Mouse (Mus musculus) frontal cortex, adult 2 months (tissue): ENCODE data around the gene Ms4a4b. TPM values are rescaled to one million over a fixed set of nuclear protein-coding genes. Genes with fewer than 3 reads are reported as not detected.
"Not testable (repeated sequence)": the region's sequence is repeated elsewhere in the genome, so short reads cannot be mapped to it uniquely, and the experiment has no call there.

Experiments used
- DNase-seq, 2 experiments: peaks; one replicate each; pipeline ENCODE4 v3.0.0; 2022; ENCODE audit warnings: low spot score in 1 of 2; ENCODE audit errors: extremely low spot score in 1 of 2
- polyA plus RNA-seq: library from polyadenylated mRNA; depleted of rRNA; stranded (reverse); fragments of >200 nt; gene quantifications from 2 replicates; pipeline ENCODE4 v1.2.3, GENCODE M21; 2012; rRNA removed

Ms4a4b gene
- 0.14 and 0.46 TPM in 2 replicates for polyA plus RNA-seq

DNA sequence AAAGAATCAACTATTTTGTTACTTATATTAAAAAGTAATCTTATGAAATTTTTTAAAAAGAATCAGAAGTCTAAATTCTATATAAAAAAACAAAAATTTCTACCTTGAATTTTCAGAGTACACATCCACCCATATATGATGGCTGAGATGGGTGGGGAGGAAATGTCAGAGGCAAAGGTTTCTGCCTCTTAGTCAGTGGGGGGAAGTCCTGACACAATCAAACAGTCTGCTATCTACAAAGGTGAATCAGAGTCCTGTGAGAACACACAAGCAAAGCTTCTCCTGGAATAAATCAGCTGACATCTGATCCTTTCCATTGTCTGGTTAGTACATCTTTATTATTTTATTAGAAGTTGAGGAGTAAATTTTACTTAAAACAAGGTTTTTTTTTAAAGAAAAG is at the start of gene Ms4a4b:
Gene Ms4a4b (plus strand): TSS at position 216 of the 400 bp plus-strand sequence.
- DNase-seq = no peak

DNA sequence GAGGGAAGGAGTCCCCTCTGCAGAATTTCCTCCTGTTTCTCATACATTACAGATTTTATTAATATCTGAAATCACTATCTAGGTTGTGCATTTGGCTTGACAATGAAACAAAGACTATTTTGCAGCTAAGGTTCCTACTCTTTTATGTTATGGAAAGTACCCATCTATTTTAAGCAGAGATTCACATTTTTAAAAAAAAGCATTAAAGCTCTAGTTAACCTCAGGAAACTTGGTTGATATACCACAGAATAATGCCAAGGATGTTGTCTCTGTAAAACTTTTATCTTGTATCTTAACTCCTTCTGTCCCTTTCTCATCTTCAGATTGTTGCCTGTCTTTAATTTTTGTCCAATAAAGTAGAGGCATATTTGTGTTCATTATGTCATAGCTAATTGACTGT is 47.6 kb upstream of the Ms4a4b start:
- DNase-seq = no peak

DNA sequence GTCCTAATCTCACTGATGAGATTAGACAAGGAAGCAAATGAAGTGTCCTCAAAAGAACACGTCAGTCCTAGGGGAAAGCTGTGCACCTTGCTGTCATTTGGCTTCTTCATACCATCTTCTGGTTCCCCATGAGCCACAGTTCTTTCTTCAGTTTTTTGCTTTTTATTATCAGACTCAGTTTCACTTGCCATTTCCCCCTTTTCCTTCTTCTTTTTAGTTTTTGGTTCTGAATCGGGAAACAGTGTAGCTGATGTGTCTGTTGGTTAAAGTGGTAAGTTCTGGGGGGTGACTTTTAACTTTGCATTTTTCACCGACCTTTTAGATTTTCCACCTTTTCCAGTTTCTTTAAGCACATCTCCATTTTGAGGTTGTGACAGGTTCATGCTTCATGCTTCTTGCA is 38.8 kb upstream of the Ms4a4b start, which contains the start of gene Ms4a4c:
Gene Ms4a4c (plus strand): TSS at position 244 of the 400 bp plus-strand sequence.
- no peak for DNase-seq

DNA sequence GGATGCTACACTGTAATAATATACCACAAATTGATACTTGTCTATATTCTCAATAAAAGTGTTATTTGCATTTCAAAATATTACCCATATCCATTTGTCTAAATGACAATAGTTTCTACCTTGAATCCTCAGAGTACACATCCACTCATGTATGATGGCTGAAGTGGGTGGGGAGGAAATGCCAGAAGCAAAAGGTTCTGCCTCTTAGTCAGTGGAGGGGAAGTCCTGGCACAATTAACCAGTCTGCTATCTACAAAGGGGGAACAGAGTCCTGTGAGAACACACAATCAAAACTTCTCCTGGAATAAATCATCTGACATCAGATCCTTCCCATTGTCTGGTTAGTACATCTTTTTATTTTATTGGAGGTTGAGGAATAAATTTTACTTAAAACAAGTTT is 35.9 kb upstream of the Ms4a4b start:
- no peak for DNase-seq

DNA sequence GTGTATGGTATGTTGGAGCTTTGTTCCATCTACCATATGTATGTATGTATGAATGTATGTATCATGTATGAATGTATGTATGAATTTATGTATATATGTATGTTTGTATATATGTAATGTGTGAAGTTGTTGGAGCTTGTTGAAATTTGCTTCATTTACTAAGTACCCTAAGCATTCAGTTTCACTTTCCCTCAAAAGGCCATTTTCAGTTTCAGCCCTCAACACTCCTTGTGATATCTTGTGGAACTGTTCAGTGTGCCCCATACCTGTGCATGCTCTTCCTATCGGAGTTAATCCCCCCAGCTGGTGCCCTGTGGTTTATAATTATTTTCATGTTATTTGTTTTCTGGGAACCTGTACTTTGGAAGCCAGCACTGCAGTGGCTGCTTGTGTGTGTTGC is 34.8 kb upstream of the Ms4a4b start:
- DNase-seq = no peak

DNA sequence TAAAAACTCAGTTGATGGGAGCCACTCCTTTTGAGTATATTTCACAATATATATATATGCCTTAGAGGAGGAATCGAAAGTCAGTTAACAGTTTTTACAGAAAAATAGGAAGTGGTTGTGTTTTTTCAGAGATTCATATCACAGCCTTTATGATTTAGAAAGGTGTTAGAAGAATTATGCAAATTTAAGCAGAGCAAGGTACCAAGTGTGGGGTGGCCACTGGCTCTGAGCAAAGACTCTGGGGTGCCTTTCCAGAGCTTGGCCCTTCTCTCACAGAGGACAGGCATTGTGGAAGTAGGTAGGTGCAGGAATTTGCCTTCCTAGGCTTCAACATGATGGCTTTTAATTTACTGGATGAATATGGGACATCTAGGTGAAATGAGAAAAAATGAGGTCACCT is 31.7 kb upstream of the Ms4a4b start:
- DNase-seq = no peak

DNA sequence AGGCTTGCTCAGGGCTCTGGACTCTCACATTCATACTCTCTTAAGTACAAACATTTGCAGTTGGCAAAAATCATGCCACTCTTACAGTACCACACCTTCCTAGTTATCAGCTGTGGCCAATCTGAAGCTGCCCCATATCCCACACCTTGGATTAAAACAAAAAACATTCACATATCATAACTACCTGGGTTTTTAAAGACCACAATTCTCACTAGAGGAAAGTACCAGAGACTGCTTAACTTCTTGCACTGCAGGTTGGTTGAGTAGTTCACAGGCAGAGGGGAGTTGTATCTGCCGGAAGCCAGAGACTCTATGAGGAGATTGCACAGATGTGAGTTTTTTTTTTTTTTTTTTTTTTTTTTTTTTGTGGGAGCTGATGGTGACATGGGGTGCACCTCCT is 29.3 kb upstream of the Ms4a4b start:
- DNase-seq = no peak

DNA sequence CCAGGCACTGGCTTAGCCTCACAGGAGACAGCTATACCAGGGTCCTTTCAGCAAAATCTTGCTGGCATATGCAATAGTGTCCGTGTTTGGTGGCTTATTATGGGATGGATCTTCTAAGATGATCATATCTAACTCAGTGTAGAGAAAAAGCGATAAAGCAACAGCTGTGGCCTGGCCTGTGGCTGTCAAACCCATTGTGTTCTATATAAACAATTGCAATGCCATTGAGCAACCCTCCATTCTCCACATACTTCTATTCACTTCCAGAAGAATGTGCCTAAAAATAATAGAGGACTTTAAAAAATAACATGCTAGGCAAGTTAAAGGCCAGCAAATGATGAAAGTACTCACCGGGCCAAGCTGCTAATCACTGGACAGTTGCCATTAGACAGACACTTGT is 27.8 kb upstream of the Ms4a4b start:
- no peak for DNase-seq

DNA sequence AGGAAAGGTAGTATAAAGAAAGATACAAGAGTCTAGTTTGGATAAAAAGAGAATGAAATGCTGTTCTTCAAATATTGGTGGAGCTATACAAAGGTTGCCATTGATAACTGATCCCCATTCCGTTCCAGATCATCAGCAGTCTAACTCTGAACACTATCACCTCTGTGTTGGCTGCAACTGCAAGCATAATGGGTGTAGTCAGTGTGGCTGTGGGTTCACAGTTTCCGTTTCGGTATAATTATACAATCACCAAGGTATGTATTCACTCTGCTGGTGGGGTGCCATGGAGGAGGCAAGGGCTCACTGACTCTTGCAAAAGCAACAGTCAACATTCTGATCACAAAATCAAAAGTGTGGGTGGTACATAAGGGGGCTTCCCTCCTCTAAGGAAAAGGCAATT is 24.5 kb upstream of the Ms4a4b start:
- not testable (repeated sequence) for DNase-seq

DNA sequence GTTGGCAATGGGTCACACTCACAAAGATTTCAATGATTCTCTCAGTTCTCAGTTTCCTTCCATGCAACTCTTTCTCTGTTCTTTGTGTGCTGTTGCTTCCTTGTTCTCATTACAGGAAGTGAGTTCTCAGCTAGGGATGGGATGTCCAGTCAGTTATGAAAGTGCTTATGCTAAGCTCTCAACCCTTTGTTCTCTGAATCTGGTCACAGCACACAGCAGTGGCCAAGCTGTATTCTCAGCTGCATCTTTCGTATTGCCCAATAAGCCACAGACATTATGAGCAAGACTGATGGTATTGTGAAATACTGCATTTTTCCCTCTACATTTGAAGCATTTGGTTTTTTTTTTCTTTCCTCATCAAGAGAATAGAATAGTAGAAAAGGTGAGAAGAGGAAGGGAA is 12.1 kb upstream of the Ms4a4b start:
- not testable (repeated sequence) for DNase-seq

DNA sequence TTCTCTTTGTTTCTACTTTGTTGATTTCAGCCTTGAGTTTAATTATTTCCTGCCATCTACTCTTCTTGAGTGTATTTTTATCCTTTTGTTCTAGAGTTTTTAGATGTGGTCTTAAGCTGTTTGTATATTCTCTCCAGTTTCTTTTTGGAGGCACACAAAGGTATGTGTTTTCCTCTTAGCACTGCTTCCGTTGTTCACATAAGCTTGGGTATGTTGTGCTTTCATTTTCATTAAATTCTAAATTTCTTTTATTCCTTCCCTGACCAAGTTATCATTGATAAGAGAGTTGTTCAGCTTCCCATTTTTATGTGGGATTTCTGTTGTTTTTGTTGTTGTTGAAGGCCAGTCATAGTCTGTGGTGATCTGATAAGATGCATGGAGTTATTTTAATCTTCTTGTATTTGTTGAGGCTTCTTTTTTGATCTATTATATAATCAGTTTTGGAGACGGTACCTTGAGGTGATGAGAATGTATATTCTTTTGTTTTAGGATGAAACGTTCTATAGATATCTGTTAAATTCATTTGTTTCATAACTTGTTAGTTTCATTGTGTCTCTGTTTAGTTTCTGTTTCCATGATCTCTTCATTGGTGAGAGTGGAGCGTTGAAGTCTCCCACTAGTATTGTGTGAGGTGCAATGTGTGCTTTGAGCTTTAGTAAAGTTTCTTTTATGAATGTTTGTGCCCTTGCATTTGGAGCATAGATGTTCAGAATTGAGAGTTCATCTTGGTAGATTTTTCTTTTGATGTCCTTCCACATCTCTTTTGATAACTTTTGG is 8.1 kb upstream of the Ms4a4b start:
- DNase-seq = no peak

DNA sequence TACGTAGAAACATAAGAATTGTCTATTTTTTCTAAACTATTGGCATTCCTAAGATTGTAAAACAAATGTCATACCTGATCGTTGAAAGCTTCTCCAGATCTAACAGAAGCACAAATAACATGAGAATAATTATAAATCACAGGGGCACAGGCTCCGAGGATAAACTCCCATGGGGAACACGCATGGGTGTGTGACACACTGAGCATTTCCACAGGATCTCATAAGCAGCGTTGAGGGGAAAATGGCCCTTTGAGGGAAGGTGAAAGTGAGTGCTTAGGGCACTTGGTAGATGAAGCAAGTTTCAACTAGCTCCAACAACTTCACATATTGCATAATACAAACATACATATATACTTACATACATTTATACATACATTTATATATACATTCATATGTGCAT is 611 bp downstream of the Ms4a4b start:
- DNase-seq = no peak

DNA sequence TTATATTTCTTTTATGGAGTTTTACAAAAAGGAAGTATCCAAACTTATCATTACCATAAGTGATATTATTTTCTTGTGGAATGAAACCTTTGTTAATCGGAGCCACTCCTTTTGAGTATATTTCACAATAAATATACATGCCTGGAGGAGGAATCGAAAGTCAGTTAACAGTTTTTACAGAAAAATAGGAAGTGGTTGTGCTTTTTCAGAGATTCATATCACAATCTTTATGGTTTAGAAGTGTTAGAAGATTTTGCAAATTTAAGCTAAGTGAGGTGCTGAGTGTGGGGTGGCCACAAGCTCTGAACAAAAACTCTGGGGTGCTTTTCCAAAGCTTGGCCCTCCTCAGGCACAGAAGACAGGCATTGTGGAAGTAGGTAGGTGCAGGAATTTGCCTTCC is 3.9 kb downstream of the Ms4a4b start:
- DNase-seq = no peak

DNA sequence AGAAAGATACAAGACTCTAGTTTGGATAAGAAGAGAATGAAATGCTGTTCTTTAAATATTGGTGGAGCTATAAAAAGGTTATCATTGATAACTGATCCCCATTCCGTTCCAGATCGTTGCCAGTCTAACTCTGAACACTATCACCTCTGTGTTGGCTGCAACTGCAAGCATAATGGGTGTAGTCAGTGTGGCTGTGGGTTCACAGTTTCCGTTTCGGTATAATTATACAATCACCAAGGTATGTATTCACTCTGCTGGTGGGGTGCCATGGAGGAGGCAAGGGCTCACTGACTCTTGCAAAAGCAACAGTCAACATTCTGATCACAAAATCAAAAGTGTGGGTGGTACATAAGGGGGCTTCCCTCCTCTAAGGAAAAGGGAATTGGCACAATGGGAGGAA is 15.7 kb downstream of the Ms4a4b start:
- DNase-seq = not testable (repeated sequence)

DNA sequence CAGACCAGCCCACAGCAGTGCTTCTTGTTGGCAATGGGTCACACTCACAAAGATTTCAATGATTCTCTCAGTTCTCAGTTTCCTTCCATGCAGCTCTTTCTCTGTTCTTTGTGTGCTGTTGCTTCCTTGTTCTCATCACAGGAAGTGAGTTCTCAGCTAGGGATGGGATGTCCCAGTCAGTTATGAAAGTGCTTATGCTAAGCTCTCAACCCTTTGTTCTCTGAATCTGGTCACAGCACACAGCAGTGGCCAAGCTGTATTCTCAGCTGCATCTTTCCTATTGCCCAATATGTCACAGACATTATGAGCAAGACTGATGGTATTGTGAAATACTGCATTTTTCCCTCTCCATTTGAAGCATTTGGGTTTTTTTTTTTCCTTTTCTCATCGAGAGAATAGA is 21.4 kb downstream of the Ms4a4b start:
- DNase-seq = not testable (repeated sequence)

DNA sequence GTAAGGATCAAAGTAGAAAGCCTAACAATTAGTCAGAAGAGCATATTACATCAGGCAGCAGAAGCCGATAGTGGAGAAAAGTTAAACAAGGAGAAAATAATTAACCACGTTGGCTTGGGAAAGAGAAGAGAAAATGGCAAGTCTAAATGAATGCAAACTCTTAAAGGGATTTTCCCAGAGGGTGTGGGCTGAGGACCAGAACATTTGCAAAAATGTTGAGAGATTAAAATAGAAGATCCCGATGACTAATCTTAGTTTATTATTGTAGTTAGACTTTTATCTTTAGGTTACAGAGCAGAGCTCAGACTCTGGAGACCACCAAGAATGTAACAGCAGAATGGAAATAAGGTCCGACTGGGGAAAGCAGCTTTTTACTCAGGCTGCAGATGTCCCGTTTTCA is 23.1 kb downstream of the Ms4a4b start:
- DNase-seq = peak in 1 of 2 experiments; percentile 37

DNA sequence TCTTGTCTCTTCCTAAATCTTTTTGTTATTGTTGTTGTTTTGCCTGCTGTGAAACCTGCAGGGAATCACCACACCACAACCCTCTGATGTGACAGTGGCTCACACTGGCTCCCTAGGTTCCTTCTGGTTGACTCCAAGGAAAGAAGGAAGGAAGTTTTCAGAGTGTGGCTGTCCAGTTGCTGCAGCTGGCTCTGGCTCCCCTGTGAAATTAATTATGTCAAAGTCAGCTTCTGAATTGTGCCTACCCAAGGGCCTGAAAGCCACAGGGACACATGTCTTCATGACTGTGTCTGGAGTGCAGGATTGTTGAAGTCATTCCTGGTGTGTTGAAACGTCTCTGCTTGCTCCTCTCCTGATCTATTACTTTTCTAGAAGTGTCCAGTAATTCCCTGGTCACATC is 25.0 kb downstream of the Ms4a4b start:
- not testable (repeated sequence) for DNase-seq

DNA sequence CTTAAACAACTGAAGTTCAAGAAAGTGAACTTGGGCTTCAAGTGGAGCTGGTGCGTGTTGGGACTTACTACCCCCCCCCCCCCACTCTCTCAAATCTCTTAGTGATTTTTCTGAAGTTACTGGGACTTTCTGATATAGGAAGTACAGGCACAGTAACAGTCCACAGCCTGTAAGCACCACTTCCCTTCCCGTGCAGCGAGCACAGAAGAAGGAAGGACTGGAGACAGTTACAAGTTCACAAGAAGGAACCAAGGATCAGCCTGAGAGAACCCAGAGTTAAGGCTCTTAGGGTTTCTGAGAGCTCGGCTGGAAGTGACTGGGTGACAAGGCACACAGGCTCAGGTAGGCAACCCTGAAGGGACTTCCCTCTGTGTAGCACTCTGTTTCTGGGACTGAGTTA is 25.9 kb downstream of the Ms4a4b start, which contains the start of gene Ms4a6c:
Gene Ms4a6c (plus strand): TSS at position 152 of the 400 bp plus-strand sequence.
- DNase-seq = not testable (repeated sequence)

DNA sequence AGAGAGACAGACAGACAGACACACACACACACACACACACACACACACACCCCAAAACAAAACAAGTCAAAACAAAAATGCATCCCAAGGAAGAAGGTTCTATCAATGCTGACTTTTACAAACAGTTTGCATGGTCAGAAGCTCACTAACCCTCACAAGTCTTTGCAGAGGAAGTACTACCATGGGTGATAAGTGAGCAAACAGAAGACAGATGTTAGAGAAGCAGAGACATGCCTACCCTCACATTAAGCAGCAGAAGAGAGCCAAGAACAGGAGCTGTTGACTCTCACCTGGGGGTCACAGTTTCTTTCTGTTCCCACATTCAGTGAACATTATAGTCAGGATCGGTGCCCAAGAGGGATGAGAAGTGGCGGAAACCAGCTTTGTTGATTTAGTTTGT is 36.4 kb downstream of the Ms4a4b start:
- DNase-seq = no peak

DNA sequence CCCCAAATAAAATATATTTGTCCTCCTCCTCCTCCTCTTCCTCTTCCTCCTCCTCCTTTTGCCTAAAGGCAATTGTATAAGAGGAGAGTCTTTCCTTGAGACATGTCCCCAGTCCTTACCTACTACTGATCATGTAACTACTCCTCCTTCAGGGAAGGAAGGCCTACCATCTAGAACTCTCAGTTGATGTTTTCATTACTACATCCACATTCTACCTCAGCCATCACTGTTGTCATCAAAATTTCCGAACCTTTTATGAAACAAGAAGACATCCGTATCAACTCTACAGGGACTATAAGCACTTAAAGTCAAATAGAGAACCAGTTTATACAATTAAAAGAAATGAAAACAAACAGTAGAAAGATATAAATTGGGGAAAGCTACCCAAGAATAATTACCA is 39.3 kb downstream of the Ms4a4b start:
- no peak for DNase-seq

DNA sequence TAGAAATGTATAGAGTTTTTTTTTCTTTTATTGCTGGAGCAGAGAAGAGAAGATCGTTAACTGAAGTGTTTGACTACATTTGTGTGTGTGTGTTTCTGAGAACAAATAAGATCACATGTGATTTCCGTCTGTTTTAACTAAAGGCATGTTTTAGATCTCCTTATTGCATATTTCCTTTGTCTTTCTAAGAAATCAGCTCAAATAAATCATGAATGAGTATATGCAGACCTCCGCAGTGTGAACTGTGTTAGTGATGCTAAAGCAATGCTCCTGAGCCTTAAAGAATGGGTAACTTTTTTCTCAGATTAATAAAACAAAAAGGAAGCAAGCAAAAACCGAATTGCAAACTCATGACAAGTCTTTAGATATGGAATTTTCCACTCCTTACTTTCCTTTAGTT is 40.6 kb downstream of the Ms4a4b start:
- DNase-seq = no peak

DNA sequence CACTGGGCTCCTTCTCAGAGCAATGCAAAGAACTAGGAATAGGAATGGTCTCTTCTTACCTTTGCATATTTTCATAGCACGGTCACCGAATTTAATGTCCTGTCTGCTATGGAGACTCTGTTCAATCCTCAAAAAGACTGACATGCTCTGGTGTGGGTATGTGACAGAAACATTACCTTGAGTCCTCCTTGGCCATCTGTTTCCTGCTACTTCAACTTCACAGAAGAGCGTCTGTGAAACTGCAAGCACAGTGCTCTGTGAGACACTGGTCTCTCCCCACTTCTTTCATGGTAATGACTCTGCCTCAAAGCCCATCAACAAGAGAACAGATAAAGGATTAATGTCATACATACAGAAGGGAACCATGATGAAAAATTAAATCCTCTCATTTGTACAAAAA is 41.0 kb downstream of the Ms4a4b start:
- peak in 1 of 2 experiments; percentile 13 for DNase-seq

DNA sequence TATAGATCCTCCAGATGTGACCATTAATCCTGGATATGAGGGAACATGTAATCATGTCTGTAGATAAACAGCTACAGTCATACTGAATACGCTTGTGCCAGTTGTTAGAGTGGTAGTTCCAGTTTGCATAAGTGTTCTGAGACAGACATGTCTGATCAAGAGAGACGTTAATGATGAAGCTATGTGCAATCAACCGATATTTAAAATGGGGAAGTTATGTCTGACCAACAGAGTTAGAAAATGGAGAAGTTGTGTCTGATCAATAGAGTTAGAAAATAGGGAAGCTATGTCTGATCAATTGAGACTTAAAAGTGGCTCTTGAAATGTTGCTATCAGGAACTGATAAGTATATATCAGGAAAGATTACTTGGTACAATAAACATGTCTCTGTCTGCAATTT is 41.9 kb downstream of the Ms4a4b start:
- DNase-seq = no peak
